In the genomic region with DNA sequence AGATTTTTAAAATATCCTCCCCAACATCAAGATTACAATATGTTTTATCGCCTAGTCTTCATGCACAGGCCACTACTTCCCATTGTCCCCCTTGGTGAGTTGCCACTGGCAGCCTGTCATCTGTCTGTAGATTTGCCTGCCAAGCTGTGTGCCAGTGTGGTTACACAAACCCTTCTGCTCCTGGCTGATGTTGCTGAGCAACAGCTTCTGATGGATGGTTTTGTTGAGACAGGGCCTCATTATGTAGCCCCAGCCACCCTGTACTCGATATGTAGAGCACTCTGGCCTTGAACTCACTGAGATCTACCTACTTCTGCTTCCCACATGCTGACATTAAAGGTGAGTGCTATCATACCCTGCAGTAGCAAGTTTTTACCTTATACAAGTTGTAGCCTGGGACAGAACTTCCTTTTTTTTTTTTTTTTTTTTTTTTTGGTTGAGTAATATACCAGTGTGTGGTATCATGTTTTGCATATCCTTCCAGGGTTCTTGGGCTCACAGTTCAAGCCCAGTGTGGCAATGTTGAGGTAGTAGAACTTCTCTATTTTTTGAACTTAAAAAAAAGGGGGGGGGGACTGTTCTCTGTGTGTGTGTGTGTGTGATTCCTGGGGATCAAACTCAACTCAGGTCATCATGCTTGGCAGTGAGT, we compare ENCODE assay signal across 1 mouse cellular context.
TF ChIP-seq lines count a peak whose summit lies in the region.

No protein-coding gene starts in this region.

TF ChIP-seq in CH12.LX, 34 proteins besides CTCF, POLR2A, EP300 and RAD21 (continued from another document):
- TF ChIP-seq ZKSCAN1 (IDR thresholded peaks at IDR 0.05; ENCODE audit: borderline replicate concordance, low read depth, low read length), result no peak
- TF ChIP-seq PAX5 (IDR thresholded peaks at IDR 0.05; ENCODE audit: low read length), result no peak
